Mouse (Mus musculus): ENCODE measurements around the gene Large1. TPM values are rescaled to one million over a fixed set of nuclear protein-coding genes. Genes with fewer than 3 reads are reported as not detected.

The Large1 gene
- polyA plus RNA-seq, 1 experiment from 2014 or later: 8.7 TPM

DNA sequence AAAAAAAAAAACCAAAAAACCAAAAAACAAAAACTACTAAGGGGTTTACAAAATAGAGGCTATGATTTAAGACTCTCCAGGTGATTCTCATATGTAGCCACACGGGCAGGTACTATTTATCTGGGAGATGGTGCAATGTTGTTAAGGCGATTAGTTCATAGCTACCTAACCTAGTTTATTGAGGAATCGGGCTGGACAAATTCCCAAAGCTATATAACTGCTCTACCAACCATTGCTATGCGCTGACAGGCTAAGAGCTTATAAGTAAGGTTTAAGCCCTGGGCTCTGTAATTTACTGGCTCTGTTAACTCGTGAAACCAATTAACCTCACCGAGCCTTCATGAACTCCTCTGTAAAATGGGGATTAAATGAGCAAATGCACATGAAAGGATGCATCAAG lies 451.7 kb downstream of the Large1 start:
- Histone ChIP-seq H3K4me2 (no peak overlapping the region), H3K4me1 (ENCODE audit: control insufficient read depth, insufficient read depth, low read length) (no peaks in the 10 kb centered on the region), H3K27ac (ENCODE audit: low read depth, low read length) (no peak overlapping the region), H3K36me3 (ENCODE audit: control insufficient read depth, insufficient read depth, low read length) (no peaks in the 10 kb centered on the region), H3K4me3 (ENCODE audit: low read depth, low read length) (no peak overlapping the region), H3K9me3 (replicated peaks; ENCODE audit: control insufficient read depth, low read length) (no peaks in the 10 kb centered on the region), H3K9ac (ENCODE audit: low read depth, low read length) (no peak overlapping the region), H3K27me3 (ENCODE audit: control insufficient read depth, insufficient read depth, low read length) (no peaks in the 10 kb centered on the region)
- WGBS (ENCODE audit: insufficient replicate concordance): 91% methylated on average over 6 of the region's 6 CpGs
- ATAC-seq (replicated peaks; ENCODE audit: insufficient number of reproducible peaks, low FRiP score, low TSS enrichment): no peak

GRCm38 (mm10) chr8:72899321-72899720 lies 454.0 kb downstream of the Large1 start:
- Histone ChIP-seq H3K4me1 (ENCODE audit: control insufficient read depth, insufficient read depth, low read length) (no peaks in the 10 kb centered on the region), H3K27me3 (ENCODE audit: control insufficient read depth, insufficient read depth, low read length) (no peaks in the 10 kb centered on the region), H3K36me3 (ENCODE audit: control insufficient read depth, insufficient read depth, low read length) (no peaks in the 10 kb centered on the region), H3K27ac (ENCODE audit: low read depth, low read length) (no peak overlapping the region), H3K4me3 (ENCODE audit: low read depth, low read length) (no peak overlapping the region), H3K4me2 (no peak overlapping the region), H3K9ac (ENCODE audit: low read depth, low read length) (no peak overlapping the region), H3K9me3 (replicated peaks; ENCODE audit: control insufficient read depth, low read length) (no peaks in the 10 kb centered on the region)
- no peak for ATAC-seq (replicated peaks; ENCODE audit: insufficient number of reproducible peaks, low FRiP score, low TSS enrichment)
- WGBS (ENCODE audit: insufficient replicate concordance): 84% methylated on average over 3 of the region's 3 CpGs

DNA sequence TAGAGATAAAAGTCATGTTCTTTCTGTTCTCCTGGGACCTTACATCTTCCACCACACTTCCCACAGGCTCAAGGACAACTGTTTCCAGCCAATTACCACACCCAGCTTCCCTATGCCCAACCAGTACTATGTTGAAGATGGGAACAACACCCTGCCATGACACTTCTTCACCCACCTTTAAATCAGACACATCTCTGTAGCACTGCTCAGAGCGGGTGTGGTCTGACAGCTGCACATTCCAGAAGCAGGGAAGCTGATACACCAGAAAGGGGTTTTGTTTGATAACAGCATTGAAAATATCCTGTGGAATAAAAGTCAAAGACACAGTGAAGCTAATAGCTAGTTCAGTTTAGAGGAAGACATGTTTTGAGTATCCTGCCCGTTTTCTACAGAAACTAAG lies 470.3 kb downstream of the Large1 start:
- no peak overlapping the region for H3K4me3 ChIP-seq (ENCODE audit: low read depth, low read length)
- H3K36me3 ChIP-seq (ENCODE audit: control insufficient read depth, insufficient read depth, low read length): no peaks in the 10 kb centered on the region
- no peak for ATAC-seq (replicated peaks; ENCODE audit: insufficient number of reproducible peaks, low FRiP score, low TSS enrichment)
- no peak overlapping the region for H3K27ac ChIP-seq (ENCODE audit: low read depth, low read length)
- no peaks in the 10 kb centered on the region for H3K9me3 ChIP-seq (replicated peaks; ENCODE audit: control insufficient read depth, low read length)
- no peak overlapping the region for H3K4me2 ChIP-seq
- WGBS (ENCODE audit: insufficient replicate concordance): 81% methylated on average over 2 of the region's 2 CpGs
- H3K4me1 ChIP-seq (ENCODE audit: control insufficient read depth, insufficient read depth, low read length): no peaks in the 10 kb centered on the region
- no peak overlapping the region for H3K9ac ChIP-seq (ENCODE audit: low read depth, low read length)
- no peaks in the 10 kb centered on the region for H3K27me3 ChIP-seq (ENCODE audit: control insufficient read depth, insufficient read depth, low read length)

DNA sequence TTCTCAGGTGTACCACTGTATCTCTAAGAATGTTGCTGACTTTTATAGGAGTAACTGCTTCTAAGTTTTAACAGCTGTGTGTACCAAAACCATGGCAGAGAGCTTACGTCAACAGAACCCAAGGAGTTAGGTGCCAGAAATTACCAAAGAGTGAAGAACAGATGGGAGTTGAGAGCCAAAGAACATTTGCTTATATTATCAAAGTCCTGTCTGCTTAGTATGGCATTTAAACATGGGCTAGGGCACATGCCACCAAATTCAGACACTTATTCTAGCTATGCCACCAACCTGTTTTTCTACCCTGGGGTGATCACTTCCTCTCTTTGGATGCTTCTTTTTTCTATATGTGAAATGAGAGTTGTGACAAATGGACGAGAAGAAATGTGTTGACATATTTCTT lies 479.9 kb downstream of the Large1 start:
- ATAC-seq (replicated peaks; ENCODE audit: insufficient number of reproducible peaks, low FRiP score, low TSS enrichment): no peak
- 78% methylated on average over 2 of the region's 2 CpGs for WGBS (ENCODE audit: insufficient replicate concordance)
- Histone ChIP-seq H3K9me3 (replicated peaks; ENCODE audit: control insufficient read depth, low read length) (no peaks in the 10 kb centered on the region), H3K4me2 (no peak overlapping the region), H3K4me1 (ENCODE audit: control insufficient read depth, insufficient read depth, low read length) (no peaks in the 10 kb centered on the region), H3K9ac (ENCODE audit: low read depth, low read length) (no peak overlapping the region), H3K27ac (ENCODE audit: low read depth, low read length) (no peak overlapping the region), H3K4me3 (ENCODE audit: low read depth, low read length) (no peak overlapping the region), H3K36me3 (ENCODE audit: control insufficient read depth, insufficient read depth, low read length) (no peaks in the 10 kb centered on the region), H3K27me3 (ENCODE audit: control insufficient read depth, insufficient read depth, low read length) (no peaks in the 10 kb centered on the region)

DNA sequence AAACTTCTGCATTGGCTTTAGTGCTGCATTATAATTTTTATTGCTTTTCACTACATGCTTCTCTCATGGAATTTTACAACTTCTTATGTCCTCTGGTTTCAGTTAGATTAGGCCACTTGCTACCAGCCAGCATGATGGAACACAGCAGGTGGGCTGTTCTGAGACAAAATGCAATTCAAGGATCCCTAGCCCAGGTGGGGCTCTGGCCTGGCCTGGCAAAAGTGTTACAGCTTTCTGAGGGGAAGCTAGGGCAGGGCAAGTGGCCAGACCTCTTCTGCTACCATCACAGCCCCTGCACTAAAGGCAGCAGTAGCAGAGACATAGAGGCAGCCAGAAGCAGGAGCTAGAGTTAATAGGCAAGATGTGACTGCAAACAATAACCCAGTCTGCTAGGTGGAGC lies 506.5 kb downstream of the Large1 start:
- Histone ChIP-seq H3K4me2 (no peak overlapping the region), H3K4me3 (ENCODE audit: low read depth, low read length) (no peak overlapping the region), H3K4me1 (ENCODE audit: control insufficient read depth, insufficient read depth, low read length) (no peaks in the 10 kb centered on the region), H3K27ac (ENCODE audit: low read depth, low read length) (no peak overlapping the region), H3K36me3 (ENCODE audit: control insufficient read depth, insufficient read depth, low read length) (peaks cover under 1% of the 10 kb centered on the region), H3K9me3 (replicated peaks; ENCODE audit: control insufficient read depth, low read length) (no peaks in the 10 kb centered on the region), H3K27me3 (ENCODE audit: control insufficient read depth, insufficient read depth, low read length) (no peaks in the 10 kb centered on the region), H3K9ac (ENCODE audit: low read depth, low read length) (no peak overlapping the region)
- no peak for ATAC-seq (replicated peaks; ENCODE audit: insufficient number of reproducible peaks, low FRiP score, low TSS enrichment)

GRCm38 (mm10) chr8:72835863-72836262 lies 517.5 kb downstream of the Large1 start:
- Histone ChIP-seq H3K27me3 (ENCODE audit: control insufficient read depth, insufficient read depth, low read length) (no peaks in the 10 kb centered on the region), H3K36me3 (ENCODE audit: control insufficient read depth, insufficient read depth, low read length) (no peaks in the 10 kb centered on the region), H3K9me3 (replicated peaks; ENCODE audit: control insufficient read depth, low read length) (no peaks in the 10 kb centered on the region), H3K4me2 (no peak overlapping the region), H3K27ac (ENCODE audit: low read depth, low read length) (no peak overlapping the region), H3K4me3 (ENCODE audit: low read depth, low read length) (no peak overlapping the region), H3K4me1 (ENCODE audit: control insufficient read depth, insufficient read depth, low read length) (no peaks in the 10 kb centered on the region), H3K9ac (ENCODE audit: low read depth, low read length) (no peak overlapping the region)
- WGBS (ENCODE audit: insufficient replicate concordance): 75% methylated on average over 4 of the region's 4 CpGs
- 0 out of 2 replicates have a peak, but pooled peaks have one; percentile 42 for ATAC-seq (replicated peaks; ENCODE audit: insufficient number of reproducible peaks, low FRiP score, low TSS enrichment)

GRCm38 (mm10) chr8:72833112-72833511 lies 520.2 kb downstream of the Large1 start:
- no peak overlapping the region for H3K9ac ChIP-seq (ENCODE audit: low read depth, low read length)
- 78% methylated on average over 2 of the region's 2 CpGs for WGBS (ENCODE audit: insufficient replicate concordance)
- H3K9me3 ChIP-seq (replicated peaks; ENCODE audit: control insufficient read depth, low read length): no peaks in the 10 kb centered on the region
- no peak overlapping the region for H3K4me2 ChIP-seq
- H3K4me3 ChIP-seq (ENCODE audit: low read depth, low read length): no peak overlapping the region
- no peaks in the 10 kb centered on the region for H3K4me1 ChIP-seq (ENCODE audit: control insufficient read depth, insufficient read depth, low read length)
- ATAC-seq (replicated peaks; ENCODE audit: insufficient number of reproducible peaks, low FRiP score, low TSS enrichment): no peak
- no peaks in the 10 kb centered on the region for H3K36me3 ChIP-seq (ENCODE audit: control insufficient read depth, insufficient read depth, low read length)
- no peaks in the 10 kb centered on the region for H3K27me3 ChIP-seq (ENCODE audit: control insufficient read depth, insufficient read depth, low read length)
- no peak overlapping the region for H3K27ac ChIP-seq (ENCODE audit: low read depth, low read length)

- no peak overlapping the region for H3K9ac ChIP-seq (ENCODE audit: low read depth, low read length)
- ATAC-seq (replicated peaks; ENCODE audit: insufficient number of reproducible peaks, low FRiP score, low TSS enrichment): no peak
- H3K27me3 ChIP-seq (ENCODE audit: control insufficient read depth, insufficient read depth, low read length): no peaks in the 10 kb centered on the region
- no peaks in the 10 kb centered on the region for H3K9me3 ChIP-seq (replicated peaks; ENCODE audit: control insufficient read depth, low read length)
- H3K4me3 ChIP-seq (ENCODE audit: low read depth, low read length): no peak overlapping the region
- H3K36me3 ChIP-seq (ENCODE audit: control insufficient read depth, insufficient read depth, low read length): no peaks in the 10 kb centered on the region
- H3K27ac ChIP-seq (ENCODE audit: low read depth, low read length): no peak overlapping the region
- 54% methylated on average over 1 of the region's 1 CpGs for WGBS (ENCODE audit: insufficient replicate concordance)
- no peak overlapping the region for H3K4me2 ChIP-seq
- no peaks in the 10 kb centered on the region for H3K4me1 ChIP-seq (ENCODE audit: control insufficient read depth, insufficient read depth, low read length)
These were observed 521.0 kb downstream of the Large1 start for GRCm38 (mm10) chr8:72832371-72832770.

DNA sequence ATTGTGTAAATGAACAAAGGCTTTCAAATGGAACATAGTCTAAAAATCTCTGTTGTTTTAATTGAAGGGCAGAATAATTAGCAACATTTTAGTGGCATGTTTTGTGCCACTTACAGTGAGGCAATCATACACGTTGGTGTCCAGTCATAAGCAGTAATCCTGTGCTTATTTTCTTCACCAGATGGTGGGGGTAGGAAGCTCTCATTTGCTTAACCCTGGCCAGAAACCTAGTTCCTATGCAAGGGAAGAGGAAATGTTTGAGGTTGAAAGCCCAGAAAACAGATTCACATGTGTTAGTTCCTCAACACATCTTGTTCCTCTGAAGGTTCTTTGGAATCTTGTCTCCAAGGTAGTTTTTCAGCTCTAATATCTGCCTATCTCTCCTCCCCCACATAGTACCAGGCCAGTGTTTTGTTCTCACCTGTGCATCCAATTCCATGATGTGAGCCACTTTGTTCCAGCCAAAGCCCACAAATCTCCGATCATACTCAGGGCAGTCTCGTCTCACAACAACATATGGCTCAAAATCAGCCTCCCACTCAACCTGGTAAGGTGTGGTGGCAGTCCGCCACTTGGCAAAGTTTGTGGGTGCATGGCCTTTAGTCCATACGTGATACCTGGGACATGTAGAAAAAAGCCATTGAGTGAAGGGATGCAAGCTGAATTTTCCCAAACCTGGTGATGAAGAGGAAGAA lies 535.5 kb downstream of the Large1 start:
- Histone ChIP-seq H3K4me1 (ENCODE audit: control insufficient read depth, insufficient read depth, low read length) (no peaks in the 10 kb centered on the region), H3K27me3 (ENCODE audit: control insufficient read depth, insufficient read depth, low read length) (no peaks in the 10 kb centered on the region), H3K4me3 (ENCODE audit: low read depth, low read length) (no peak overlapping the region), H3K4me2 (no peak overlapping the region), H3K27ac (ENCODE audit: low read depth, low read length) (no peak overlapping the region), H3K36me3 (ENCODE audit: control insufficient read depth, insufficient read depth, low read length) (peaks cover 6% of the 10 kb centered on the region; the same call in 1 of the 2 replicates), H3K9ac (ENCODE audit: low read depth, low read length) (no peak overlapping the region), H3K9me3 (replicated peaks; ENCODE audit: control insufficient read depth, low read length) (no peaks in the 10 kb centered on the region)
- 82% methylated on average over 5 of the region's 5 CpGs for WGBS (ENCODE audit: insufficient replicate concordance)
- ATAC-seq (replicated peaks; ENCODE audit: insufficient number of reproducible peaks, low FRiP score, low TSS enrichment): no peak
